Mouse (Mus musculus) CH12.LX (cell line): ENCODE measurements at regions not wholly inside any gene's neighbourhood (a gene's known extent, or its start where the extent isn't known, plus 50 kb on each side); places are given as distances from the start of the nearest gene placed in this dataset.

ENCODE experiments used
- CHD1 ChIP-seq: IDR thresholded peaks from 2 replicates; pipeline ENCODE4 v1.6.1; 2012; ENCODE audit warnings: low read depth, low read length, improper control_type of control experiment, inconsistent platforms
- CHD2 ChIP-seq: IDR thresholded peaks from 2 replicates; pipeline ENCODE4 v1.6.1; 2011; ENCODE audit warnings: low read length, improper control_type of control experiment
- CTCF ChIP-seq, 2 experiments: IDR thresholded peaks in 1 of 2; conservative IDR thresholded peaks in 1 of 2; 2 replicates each; pipeline ENCODE4 v1.5.1; 2011 to 2012; ENCODE audit warnings: low read depth in 2 of 2, low read length in 2 of 2, improper control_type of control experiment in 1 of 2, inconsistent platforms in 1 of 2, mild to moderate bottlenecking in 1 of 2, moderate library complexity in 1 of 2
- ELF1 ChIP-seq: IDR thresholded peaks from 2 replicates; pipeline ENCODE4 v1.6.1; 2014; ENCODE audit warnings: low read depth, mild to moderate bottlenecking, inconsistent platforms, low read length, improper control_type of control experiment
- EP300 ChIP-seq: IDR thresholded peaks from 2 replicates; pipeline ENCODE4 v1.6.1; 2011; ENCODE audit warnings: low read length, improper control_type of control experiment
- ETS1 ChIP-seq: conservative IDR thresholded peaks from 2 replicates; pipeline ENCODE4 v1.6.1; 2012; ENCODE audit warnings: low read depth, mild to moderate bottlenecking, inconsistent platforms, low read length, improper control_type of control experiment, moderate library complexity
- PAX5 ChIP-seq: IDR thresholded peaks from 2 replicates; pipeline ENCODE4 v1.6.1; 2012; ENCODE audit warnings: low read length, inconsistent platforms, mixed read lengths
- POLR2A ChIP-seq: IDR thresholded peaks from 2 replicates; pipeline ENCODE4 v1.6.1; 2011; ENCODE audit warnings: low read depth, mild to moderate bottlenecking, improper control_type of control experiment, low read length
- POLR2AphosphoS2 ChIP-seq: IDR thresholded peaks from 2 replicates; pipeline ENCODE4 v1.6.1; 2011; ENCODE audit warnings: low read depth, low read length, improper control_type of control experiment
- TCF12 ChIP-seq: IDR thresholded peaks from 2 replicates; pipeline ENCODE4 v1.6.1; 2014; ENCODE audit warnings: low read depth, mild to moderate bottlenecking, inconsistent platforms, low read length, improper control_type of control experiment
- USF2 ChIP-seq: conservative IDR thresholded peaks from 2 replicates; pipeline ENCODE4 v1.6.1; 2011; ENCODE audit warnings: low read depth, low read length, improper control_type of control experiment
- ZMIZ1 ChIP-seq: IDR thresholded peaks from 2 replicates; pipeline ENCODE4 v1.6.1; 2012; ENCODE audit warnings: low read depth, mild to moderate bottlenecking, inconsistent platforms, low read length, improper control_type of control experiment
- ZNF384 ChIP-seq: IDR thresholded peaks from 2 replicates; pipeline ENCODE4 v1.6.1; 2012; ENCODE audit warnings: low read depth, low read length, improper control_type of control experiment, inconsistent platforms

GRCm38 (mm10) chr12:5764445-5765170, 389.1 kb upstream of the Klhl29 start:
- TF ChIP-seq TCF12, result no peak
- no peak for TF ChIP-seq USF2
- no peak for TF ChIP-seq CTCF (conservative IDR thresholded peaks at IDR 0.05 in 1 of 2, IDR thresholded peaks at IDR 0.05 in 1 of 2; ENCODE audit: low read depth in 2 of 2, low read length in 2 of 2)
- TF ChIP-seq ETS1, result no peak
- no peak for TF ChIP-seq POLR2A
- TF ChIP-seq CHD1, result no peak
- TF ChIP-seq EP300, result no peak
- no peak for TF ChIP-seq ZNF384
- TF ChIP-seq ELF1, result no peak
- TF ChIP-seq POLR2AphosphoS2, result no peak
- TF ChIP-seq CHD2, result no peak
- no peak for TF ChIP-seq PAX5
- no peak for TF ChIP-seq ZMIZ1
